Mouse (Mus musculus) G1E (cell line): ENCODE data around the gene Lnx2.

Source experiments
- CTCF ChIP-seq: IDR thresholded peaks from 2 replicates; pipeline ENCODE4 v1.5.1; 2012; ENCODE audit warnings: low read depth, low read length, inconsistent platforms, mixed read lengths
- GATA1 ChIP-seq: IDR thresholded peaks from 2 replicates; pipeline ENCODE4 v1.6.1; 2012; ENCODE audit warnings: borderline replicate concordance, low read length, inconsistent platforms, mixed read lengths

DNA sequence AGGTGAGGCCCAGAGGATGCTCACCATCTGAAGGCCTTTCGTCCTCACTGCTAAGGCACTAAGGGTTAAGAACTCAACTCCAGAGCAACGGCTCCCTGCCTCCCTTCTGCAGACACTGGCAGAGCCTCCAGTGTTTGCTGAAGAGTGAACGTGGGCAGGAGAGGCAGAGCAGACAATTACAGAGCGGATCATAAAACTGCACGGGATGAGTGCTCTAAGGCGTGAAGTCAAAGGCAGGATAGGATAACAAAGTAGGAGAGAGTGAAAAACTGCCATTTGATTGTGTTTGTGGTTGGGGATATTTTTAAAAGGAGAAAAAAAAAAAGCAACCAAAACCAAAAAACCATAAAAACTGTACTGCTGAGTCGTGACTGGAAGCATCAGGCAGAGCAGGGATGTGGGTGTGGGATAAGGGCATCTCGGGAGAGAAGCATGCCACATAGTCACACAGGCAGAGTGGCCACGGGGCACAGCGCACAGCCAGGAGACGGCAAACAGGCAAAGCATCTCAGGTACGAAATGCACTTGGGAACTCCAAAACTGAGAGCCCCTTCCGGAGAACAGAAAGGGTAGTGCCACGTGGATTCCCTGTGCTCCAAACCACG is 33.0 kb downstream of the Lnx2 start:
- TF ChIP-seq CTCF = no peak
- TF ChIP-seq GATA1 = no peak
